Mouse (Mus musculus) olfactory bulb, adult 2 months (tissue): ENCODE data around the gene Rrp12. TPM values are rescaled to one million over a fixed set of nuclear protein-coding genes. Genes with fewer than 3 reads are reported as not detected.

Experiments used
- H3K27ac ChIP-seq: fragments of 200-500 bp; 2 replicates; pipeline ENCODE4 v1.5.1; 2012; ENCODE audit warnings: low read depth, low read length; ENCODE audit not compliant: insufficient read depth
- H3K4me1 ChIP-seq: fragments of 200-500 bp; 2 replicates; pipeline ENCODE4 v1.6.1; 2012; ENCODE audit warnings: low read length; ENCODE audit not compliant: control insufficient read depth, insufficient read depth
- H3K4me3 ChIP-seq: fragments of 200-500 bp; 2 replicates; pipeline ENCODE4 v1.5.1; 2012; ENCODE audit warnings: mild to moderate bottlenecking, low read depth, low read length, moderate library complexity; ENCODE audit not compliant: insufficient read depth
- CTCF ChIP-seq: fragments of 200-500 bp; IDR thresholded peaks from 2 replicates; pipeline ENCODE4 v1.5.1; 2012; ENCODE audit warnings: low read depth, mild to moderate bottlenecking, low read length, moderate library complexity; ENCODE audit not compliant: insufficient read depth
- POLR2A ChIP-seq: fragments of 200-500 bp; IDR thresholded peaks from 2 replicates; pipeline ENCODE4 v1.6.1; 2012; ENCODE audit warnings: mild to moderate bottlenecking, low read depth, low read length, moderate library complexity; ENCODE audit not compliant: insufficient read depth
- WGBS: fragments of 180-500 bp; shearing (Covaris S2); methylation state at CpG from one replicate; pipeline ENCODE4 v1.1.7; 2018; 5-methylcytosine and 5-hydroxymethylcytosine counted together
- polyA plus RNA-seq: library from polyadenylated mRNA; stranded (reverse); fragments of >200 nt; gene quantifications from 2 replicates; pipeline ENCODE4 v1.2.4, GENCODE M21; 2012; ENCODE audit warnings: low replicate concordance; ENCODE audit not compliant: missing spikeins, insufficient read depth, insufficient read length

Rrp12 gene
- polyA plus RNA-seq, 1 experiment = not detected

- 81% methylated on average over 6 of the region's 6 CpGs for WGBS
- Histone ChIP-seq H3K27ac (no peak overlapping the region), H3K4me3 (no peak overlapping the region), H3K4me1 (peaks cover 9% of the 10 kb centered on the region; the same call in 1 of the 2 replicates)
- TF ChIP-seq POLR2A (no peak), CTCF (no peak)
Measured at GRCm38 (mm10) chr19:41844345-41844744, 51.6 kb downstream of the Rrp12 start.

- no peak for TF ChIP-seq CTCF
- TF ChIP-seq POLR2A = no peak
- 87% methylated on average over 4 of the region's 4 CpGs for WGBS
- Histone ChIP-seq H3K4me3 (no peak overlapping the region), H3K27ac (no peak overlapping the region), H3K4me1 (peaks cover 10% of the 10 kb centered on the region; the same call in 1 of the 2 replicates)
Measured at GRCm38 (mm10) chr19:41842706-41843105, 53.3 kb downstream of the Rrp12 start.

GRCm38 (mm10) chr19:41842196-41842595 is 53.8 kb downstream of the Rrp12 start:
- no peak overlapping the region for H3K4me3 ChIP-seq
- H3K4me1 ChIP-seq = peaks cover 12% of the 10 kb centered on the region
- H3K27ac ChIP-seq = no peak overlapping the region
- no peak for TF ChIP-seq POLR2A
- TF ChIP-seq CTCF = no peak
- 91% methylated on average over 4 of the region's 4 CpGs for WGBS

- Histone ChIP-seq H3K27ac (no peak overlapping the region), H3K4me3 (no peak overlapping the region), H3K4me1 (peaks cover 15% of the 10 kb centered on the region)
- no peak for TF ChIP-seq POLR2A
- no peak for TF ChIP-seq CTCF
- WGBS = 86% methylated on average over 7 of the region's 7 CpGs
Measured at GRCm38 (mm10) chr19:41841105-41841750, 54.7 kb downstream of the Rrp12 start.

- Histone ChIP-seq H3K27ac (no peak overlapping the region), H3K4me3 (no peak overlapping the region), H3K4me1 (peaks cover 16% of the 10 kb centered on the region)
- 91% methylated on average over 3 of the region's 3 CpGs for WGBS
- TF ChIP-seq POLR2A (no peak), CTCF (no peak)
Measured at GRCm38 (mm10) chr19:41839685-41840084, 56.3 kb downstream of the Rrp12 start.

DNA sequence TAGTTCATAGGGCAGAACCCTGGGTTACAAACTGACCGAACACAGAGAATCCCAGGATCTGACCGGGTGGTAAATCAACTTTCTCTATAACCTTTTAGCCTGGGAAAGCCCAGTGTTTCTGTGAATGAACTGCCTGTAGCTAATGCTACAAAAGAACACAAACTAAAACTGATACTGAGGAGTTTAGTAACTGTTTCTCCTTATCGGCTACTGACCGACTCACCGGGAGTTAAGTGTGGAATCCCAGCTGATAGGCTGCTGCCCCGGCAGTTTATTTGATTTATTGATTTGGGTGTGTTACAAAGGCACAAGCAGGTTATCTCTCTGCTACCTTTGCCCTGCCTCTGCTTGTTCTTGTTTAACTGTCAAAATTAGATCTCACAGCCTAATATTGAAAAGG is 57.2 kb downstream of the Rrp12 start:
- 90% methylated on average over 6 of the region's 6 CpGs for WGBS
- H3K27ac ChIP-seq = no peak overlapping the region
- peaks cover 16% of the 10 kb centered on the region for H3K4me1 ChIP-seq
- H3K4me3 ChIP-seq = no peak overlapping the region
- TF ChIP-seq CTCF (no peak), POLR2A (no peak)

DNA sequence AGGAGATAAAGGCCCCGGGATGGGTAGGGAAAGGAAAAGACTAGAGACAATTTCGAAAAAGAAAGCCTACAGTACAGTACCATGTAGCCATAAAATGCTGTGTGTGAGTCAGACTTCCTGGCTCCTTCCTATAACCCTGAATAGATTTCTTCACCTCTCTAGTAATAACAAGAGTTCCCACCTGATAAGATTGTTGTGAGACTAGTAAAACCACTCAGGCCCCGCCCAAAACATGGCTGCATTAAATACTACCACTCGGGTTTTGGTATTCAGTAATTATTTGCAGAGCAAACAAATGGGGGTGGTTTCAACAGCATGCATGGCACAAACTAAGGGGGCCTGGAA is 58.1 kb downstream of the Rrp12 start:
- Histone ChIP-seq H3K27ac (no peak overlapping the region), H3K4me3 (no peak overlapping the region), H3K4me1 (peaks cover 18% of the 10 kb centered on the region)
- TF ChIP-seq CTCF = no peak
- TF ChIP-seq POLR2A = no peak
- WGBS = 57% methylated on average over 4 of the region's 4 CpGs

- H3K27ac ChIP-seq = peak overlapping the region; percentile 51
- 75% methylated on average over 9 of the region's 9 CpGs for WGBS
- peaks cover 21% of the 10 kb centered on the region for H3K4me1 ChIP-seq
- no peak overlapping the region for H3K4me3 ChIP-seq
- no peak for TF ChIP-seq POLR2A
- TF ChIP-seq CTCF = no peak
Measured at GRCm38 (mm10) chr19:41837194-41837916, 58.6 kb downstream of the Rrp12 start.

DNA sequence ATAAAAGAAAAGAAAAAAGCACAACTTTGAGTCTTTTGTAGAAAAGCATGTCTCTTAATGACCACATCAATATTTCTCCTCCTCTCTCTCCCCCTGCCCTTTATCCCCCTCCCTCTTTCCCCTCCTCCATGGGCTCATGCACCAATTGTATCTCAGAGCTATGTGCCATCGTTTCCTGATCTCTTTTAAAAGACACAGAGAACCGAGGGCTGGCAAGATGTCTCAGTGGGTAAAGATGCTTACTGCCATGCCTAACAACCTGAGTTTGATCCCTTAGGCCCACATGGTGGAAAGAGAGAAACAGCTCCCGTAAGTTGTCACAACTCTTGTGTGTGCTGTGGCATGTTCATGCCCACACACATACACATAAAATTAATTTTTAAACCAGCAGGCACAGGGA is 59.3 kb downstream of the Rrp12 start:
- TF ChIP-seq CTCF (no peak), POLR2A (no peak)
- 38% methylated on average over 3 of the region's 3 CpGs for WGBS
- peaks cover 25% of the 10 kb centered on the region for H3K4me1 ChIP-seq
- H3K4me3 ChIP-seq = no peak overlapping the region
- H3K27ac ChIP-seq = peak overlapping the region; percentile 51
